Mouse (Mus musculus) hematopoietic stem cell, adult 5-6 weeks (primary cell): ENCODE measurements around the gene Cd6. TPM values are rescaled to one million over a fixed set of nuclear protein-coding genes. Genes with fewer than 3 reads are reported as not detected.
A peak's percentile ranks its signal among the peaks of the same experiment; 100 is the strongest.

Experiments used
- ATAC-seq, 2 experiments: fragments of 125-278 bp in 1 of 2; replicated peaks in 1 of 2; 2 replicates each; pipeline ENCODE4 v1.8.0; 2016 to 2017; ENCODE audit warnings: inconsistent platforms in 2 of 2, mild to moderate bottlenecking in 2 of 2, moderate number of reproducible peaks in 2 of 2, low read depth in 1 of 2, moderate TSS enrichment in 1 of 2; ENCODE audit not compliant: low FRiP score in 2 of 2, poor library complexity in 2 of 2, severe bottlenecking in 2 of 2, insufficient read depth in 1 of 2, low TSS enrichment in 1 of 2
- total RNA-seq: library from RNA; stranded (forward); fragments of 172-1452, 232-1000 nt; gene quantifications from 2 replicates; pipeline ENCODE4 v1.2.3, GENCODE M21; 2017

Gene Cd6
- total RNA-seq, 1 experiment from 2014 or later: 1.6 TPM

DNA sequence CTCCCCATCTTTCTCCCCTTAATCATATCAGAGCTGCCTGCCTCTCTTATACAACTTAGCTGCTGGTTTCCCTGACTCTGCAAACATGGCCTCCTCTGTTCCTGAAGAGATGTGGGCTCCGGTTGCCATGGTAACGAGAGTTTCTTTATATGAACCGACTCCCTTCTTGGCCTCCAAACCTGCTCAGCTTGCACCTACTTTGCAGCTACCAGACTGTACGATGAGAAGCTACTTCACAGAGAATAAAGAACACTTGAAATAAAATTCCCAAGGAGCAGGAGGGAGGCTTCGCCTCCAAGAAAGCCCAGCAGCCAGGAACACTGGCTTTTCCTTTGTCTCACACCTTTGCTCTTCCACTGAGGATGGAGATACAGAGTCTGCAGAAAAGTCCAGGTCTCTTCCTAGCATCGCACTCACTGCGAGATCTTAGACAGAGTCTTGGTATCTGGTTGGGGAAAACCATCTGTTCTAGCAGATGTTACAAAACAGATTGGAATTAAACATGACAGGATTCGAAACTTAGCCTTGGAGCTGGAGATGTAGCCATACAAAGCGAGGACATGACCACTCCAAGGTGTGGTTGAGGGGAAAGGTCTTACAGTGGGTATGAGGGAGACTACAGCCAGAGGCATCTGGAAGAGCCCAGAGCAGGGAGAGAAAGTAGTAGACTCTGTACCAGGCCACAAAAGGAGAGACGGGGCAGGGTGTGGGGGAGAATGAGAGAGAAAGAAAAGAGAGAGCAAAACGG, 20.3 kb downstream of the Cd6 start:
- ATAC-seq: no peak

- ATAC-seq: no peak
These were observed 21.2 kb downstream of the Cd6 start for GRCm38 (mm10) chr19:10808524-10809233.

DNA sequence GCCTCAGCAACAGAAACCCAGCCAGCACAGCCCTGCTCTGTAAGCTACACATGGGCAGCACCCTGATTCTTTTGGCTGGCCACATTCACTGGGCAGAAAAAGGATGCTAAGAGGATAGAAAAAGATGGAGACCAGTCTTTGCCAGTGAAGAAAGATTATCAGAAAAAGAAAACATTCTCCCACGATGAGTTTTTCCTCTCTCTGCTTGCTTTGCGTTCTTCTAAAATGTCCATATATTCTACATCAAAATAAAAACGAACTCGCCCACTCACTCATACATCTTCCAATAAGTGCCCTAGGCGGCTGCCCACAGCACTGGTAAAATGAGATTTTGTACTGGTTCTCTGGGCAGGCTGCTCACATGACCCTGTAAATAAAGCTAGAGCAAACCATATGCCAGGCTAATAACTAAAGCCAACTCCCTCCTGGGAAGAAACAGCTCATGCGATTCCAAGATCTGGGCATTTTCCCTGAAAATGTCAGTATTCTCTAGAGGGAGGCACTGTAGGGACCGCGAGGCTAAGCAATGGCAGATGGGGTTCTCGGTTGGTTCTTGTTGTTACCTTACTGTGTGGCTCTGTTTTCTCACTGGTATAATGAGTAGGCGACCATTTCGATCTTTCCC, 24.1 kb downstream of the Cd6 start:
- no peak for ATAC-seq

- ATAC-seq: no peak
These were observed 24.8 kb downstream of the Cd6 start for GRCm38 (mm10) chr19:10804850-10805660.

GRCm38 (mm10) chr19:10803751-10804150, 26.1 kb downstream of the Cd6 start:
- no peak; a peak in 1 of 4 replicates for ATAC-seq

DNA sequence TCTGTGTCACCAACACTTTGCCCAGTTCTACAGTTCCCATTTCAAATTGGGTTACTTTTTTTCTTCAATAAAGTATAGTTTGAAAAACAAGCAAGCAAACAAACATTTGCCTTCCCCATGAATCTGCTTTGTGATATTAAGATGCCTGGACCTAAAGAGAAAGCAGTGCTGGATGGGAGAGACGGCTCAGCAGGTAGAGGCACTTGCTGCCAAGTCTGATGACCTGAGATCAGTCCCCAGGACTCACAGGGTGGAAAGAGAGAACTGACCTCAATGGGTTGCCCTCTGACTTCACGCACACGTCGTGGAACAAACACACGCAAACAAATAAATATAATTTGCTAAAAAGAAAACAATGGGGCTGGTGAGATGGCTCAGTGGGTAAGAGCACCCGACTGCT, 28.0 kb downstream of the Cd6 start:
- no peak for ATAC-seq

DNA sequence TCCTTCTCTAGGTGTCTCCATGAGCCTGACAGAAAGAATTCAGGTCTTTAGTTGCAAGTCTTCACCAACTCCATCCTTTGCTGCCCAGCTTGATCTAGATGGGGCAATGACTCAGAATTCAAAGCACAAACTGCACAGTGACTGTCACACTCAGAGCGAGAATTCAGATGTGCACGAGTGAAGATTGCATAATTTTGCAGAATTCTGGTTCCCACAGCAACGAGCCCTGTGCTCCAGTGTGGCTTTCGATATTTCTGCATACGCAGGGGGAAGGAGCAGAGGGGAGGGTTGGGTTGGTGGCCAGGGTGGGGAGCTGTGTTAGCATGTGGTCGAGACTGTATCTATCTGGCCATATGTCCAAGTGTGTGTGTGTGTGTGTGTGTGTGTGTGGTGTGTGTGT, 28.8 kb downstream of the Cd6 start:
- peak; percentile 63 to 78 for ATAC-seq

DNA sequence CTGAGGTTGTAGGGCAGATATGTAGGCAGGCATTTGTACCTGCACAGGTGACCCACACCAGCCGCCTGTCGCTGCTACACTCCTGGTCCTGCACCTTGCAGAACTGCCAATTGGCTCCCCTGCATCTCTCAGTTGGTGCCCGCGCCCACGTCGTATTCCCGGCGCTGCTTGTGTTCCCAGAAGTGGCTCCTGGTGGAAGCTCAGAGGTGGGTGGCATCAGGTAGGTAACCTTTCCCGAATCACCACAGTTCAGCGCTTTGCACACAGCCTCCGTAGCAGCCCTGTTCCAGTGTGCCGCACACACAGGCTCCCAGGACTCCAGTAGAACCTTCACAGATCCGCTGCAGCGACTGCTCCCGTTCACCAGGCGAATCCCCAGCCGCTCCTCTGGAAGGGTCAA, 30.7 kb downstream of the Cd6 start:
- no peak for ATAC-seq

GRCm38 (mm10) chr19:10798576-10798975, 31.3 kb downstream of the Cd6 start:
- no peak for ATAC-seq

DNA sequence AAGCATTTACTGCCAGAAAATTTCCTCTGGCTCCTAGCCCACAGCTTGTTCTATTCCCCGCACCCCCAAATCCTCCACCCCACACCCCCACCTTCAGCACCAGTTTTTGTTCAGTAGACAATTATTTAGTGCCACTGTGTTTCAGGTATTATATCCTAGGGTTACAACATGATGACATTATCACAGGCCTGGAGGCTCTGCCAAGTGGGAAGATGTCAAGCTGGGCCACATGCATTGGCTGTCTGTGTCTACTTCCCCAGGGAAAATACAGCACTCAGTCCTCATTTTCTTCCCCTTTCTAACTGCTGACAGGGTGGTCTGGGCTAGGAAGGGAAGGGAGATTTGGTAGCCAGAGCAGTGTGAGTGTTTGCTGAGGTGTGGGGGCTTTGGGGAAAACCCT, 34.9 kb downstream of the Cd6 start:
- no peak for ATAC-seq

- no peak for ATAC-seq
These were observed 36.8 kb downstream of the Cd6 start for GRCm38 (mm10) chr19:10793044-10793443.

DNA sequence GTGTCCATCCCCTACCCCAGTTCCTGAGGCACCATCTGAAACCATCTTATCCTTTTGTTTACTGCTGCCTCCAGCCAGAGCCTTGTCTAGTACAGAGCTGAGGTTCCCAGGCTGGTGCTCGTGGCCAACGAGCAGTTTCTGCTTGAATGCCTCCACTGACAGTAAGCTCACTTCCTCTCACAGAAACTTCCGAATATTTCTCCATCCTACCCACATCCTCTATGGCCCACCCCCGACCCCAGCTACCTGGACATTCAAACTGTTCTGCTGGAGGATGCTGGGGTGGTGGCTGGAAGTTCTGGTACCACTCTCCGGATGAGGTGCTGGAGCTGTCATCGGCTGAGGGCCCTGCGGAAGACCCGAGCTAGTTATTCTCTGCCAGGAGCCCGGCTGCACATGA, 39.5 kb downstream of the Cd6 start:
- no peak for ATAC-seq

DNA sequence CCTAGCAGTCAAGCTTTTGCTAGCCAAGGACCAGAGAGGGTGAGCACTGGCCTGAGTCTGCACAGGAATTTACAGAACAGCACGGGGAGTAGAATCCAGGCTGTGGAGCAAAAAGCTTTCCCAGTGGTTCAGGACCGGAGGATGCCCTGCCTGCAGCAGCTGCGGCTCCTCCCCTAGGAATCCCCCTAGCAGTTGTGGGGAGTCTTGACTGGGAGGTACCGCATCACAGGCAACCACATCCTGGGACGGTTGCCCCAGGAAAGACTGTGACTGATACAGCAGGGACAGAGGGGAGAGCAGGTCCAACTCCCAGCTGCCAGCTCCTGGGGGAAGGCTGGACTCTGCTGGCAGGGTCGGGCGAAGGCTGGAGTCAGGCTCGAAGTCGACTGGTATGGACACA, 41.6 kb downstream of the Cd6 start:
- ATAC-seq: no peak

DNA sequence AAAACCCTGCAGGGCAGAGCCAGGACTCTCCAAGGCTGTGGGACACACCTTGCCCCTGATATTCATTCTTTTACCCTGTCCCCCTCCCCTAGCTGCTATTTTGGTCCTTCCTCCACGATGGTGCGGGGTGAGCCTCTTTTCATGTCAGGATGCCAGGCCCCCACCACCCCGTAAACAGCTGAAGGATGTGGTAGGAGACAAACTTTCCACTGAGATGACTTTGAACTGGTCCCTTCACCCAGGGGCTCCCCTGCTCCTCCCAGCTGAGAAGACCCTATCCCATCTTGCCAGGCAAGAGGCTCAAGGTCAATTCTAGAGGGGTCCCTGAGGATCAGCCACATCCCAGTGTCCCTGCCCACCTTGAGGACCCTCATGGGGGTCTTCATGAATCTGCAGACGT, 42.5 kb downstream of the Cd6 start:
- ATAC-seq: no peak

DNA sequence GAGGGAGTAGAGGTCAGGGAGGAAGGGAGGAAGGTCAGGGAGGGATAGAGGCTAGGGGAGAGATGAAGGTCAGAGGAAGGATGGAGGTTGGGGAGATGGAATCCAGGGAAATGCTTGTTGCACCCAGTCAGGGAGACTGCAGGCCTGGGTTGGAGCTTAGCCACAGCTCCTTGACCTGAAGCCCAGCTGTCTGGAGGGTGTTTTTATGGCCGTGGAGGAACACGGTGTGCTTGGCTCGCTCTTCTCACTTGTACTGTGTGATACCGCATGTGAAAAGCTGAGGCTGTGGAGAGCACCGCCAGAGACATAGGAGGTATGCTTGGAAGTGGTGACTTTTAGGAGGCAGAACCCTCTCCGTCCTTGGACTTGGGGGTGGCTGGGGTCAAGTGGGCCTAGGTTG, 43.1 kb downstream of the Cd6 start:
- ATAC-seq: no peak

- ATAC-seq: no peak
These were observed 44.9 kb downstream of the Cd6 start for GRCm38 (mm10) chr19:10784796-10785459.

DNA sequence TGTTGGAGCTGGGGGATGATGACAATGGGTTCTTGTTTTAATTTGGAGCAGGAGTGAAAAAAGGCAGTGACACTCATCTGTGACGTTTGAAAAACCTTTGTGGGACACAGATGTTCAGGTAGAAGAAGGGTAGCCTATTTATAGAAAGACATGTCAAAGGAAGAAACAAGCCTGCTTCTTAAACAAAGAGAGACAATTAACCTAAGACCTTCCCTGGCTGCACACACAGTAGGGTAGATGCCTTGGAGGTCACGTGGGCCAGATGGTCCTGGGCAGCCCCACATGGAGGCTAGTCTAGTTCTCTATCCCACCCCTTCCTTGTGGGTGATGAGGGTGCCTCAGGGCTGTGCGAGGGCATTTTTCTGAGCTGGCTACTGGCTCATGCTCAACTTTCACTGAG, 45.8 kb downstream of the Cd6 start:
- ATAC-seq: no peak
